ENCODE assay signal across 9 mouse cellular contexts in the genomic region with DNA sequence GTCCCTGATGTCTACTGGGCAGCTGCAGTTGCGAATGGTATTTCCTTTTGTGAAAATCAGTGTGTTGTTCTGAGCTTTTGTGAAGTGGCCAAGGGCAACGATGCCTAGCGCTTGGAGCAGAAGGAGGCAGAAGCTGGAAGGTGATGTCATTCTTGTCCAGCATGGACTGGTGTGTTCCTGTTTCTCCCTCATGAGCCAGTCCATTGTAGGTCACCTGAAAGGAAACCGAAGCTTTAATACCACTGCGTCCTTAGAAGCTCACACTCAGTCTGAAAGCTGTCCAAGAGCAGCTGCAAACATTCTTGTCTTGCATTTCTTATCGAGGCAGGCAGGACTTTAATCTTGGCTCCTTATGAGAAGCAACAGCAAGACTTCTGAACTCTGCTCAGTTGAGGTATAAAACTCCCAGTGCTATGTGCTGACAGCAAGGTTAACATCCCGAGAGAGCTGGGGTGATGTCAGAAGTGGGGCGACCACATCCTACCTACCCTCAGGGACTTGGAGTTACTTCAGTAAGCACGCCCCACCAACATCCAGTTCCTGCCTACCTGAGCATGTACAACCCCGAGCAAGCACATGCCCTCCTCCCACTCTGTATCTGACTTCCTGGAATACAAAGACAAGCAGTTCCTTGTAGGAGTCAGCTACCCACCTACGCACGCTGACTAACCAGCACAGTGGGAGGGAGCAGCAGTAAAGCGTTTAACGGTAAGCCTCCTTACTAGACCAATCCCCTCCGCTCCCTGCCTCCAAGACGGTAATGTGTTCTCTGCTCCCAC. TPM values are rescaled to one million over a fixed set of nuclear protein-coding genes. Genes with fewer than 3 reads are reported as not detected.
DNase-seq lines count a peak whose midpoint lies in the region; ATAC-seq and TF ChIP-seq lines count a peak whose summit lies in the region.
"Had no signal": no experiment of that assay in that cellular context is flagged by ENCODE, and none has a peak within 500 bp of the region (broad histone marks: within the 10 kb centered on the region; RNA-seq: fewer than 3 reads in every experiment).

No protein-coding gene starts in this region.

- H3K36me3 ChIP-seq in lung, embryonic 16.5 days (ENCODE audit: control insufficient read depth, insufficient read depth, low read length) = no peaks in the 10 kb centered on the region
- no peaks in the 10 kb centered on the region for H3K36me3 ChIP-seq in kidney, adult 2 months (ENCODE audit: control insufficient read depth, insufficient read depth, low read length)

- no peak overlapping the region for H3K4me2 ChIP-seq in lung, embryonic 16.5 days (ENCODE audit: low read depth, low read length)

- no peak overlapping the region for H3K9ac ChIP-seq in lung, embryonic 16.5 days (ENCODE audit: low read length)

- DNase-seq in lung, postnatal 4 days = no peak
- peak; percentile 76 for DNase-seq in c-Kit-positive CD71-positive TER-119-positive erythroid progenitor cells, embryonic 14.5 days (ENCODE audit: low spot score)
- peak; percentile 66 for DNase-seq in kidney, adult 2 months
- DNase-seq in gastrocnemius, adult 18-20 months (ENCODE audit: low spot score) = no peak
- DNase-seq in adrenal gland, adult 18-20 months (ENCODE audit: low spot score in 2 of 2) = no peak
- DNase-seq in cerebellum, adult 11-12 months = no peak

- TF ChIP-seq CTCF in kidney, adult 2 months (conservative IDR thresholded peaks at IDR 0.05; ENCODE audit: insufficient read depth, insufficient read length, low read depth, low read length) = no peak

- H3K4me3 ChIP-seq in lung, embryonic 16.5 days (ENCODE audit: low read length) = no peak overlapping the region
- H3K4me3 ChIP-seq in kidney, adult 2 months (ENCODE audit: insufficient read depth, low read depth, low read length) = no peak overlapping the region

- H3K27ac ChIP-seq in lung, embryonic 16.5 days (ENCODE audit: low read length) = no peak overlapping the region
- peak overlapping the region; percentile 50; the same call in 1 of the 2 replicates for H3K27ac ChIP-seq in kidney, adult 2 months (ENCODE audit: insufficient read depth, low read depth, low read length)

- H3K9me3 ChIP-seq in lung, embryonic 16.5 days (ENCODE audit: control insufficient read depth, low read length) = no peaks in the 10 kb centered on the region

- no peak for TF ChIP-seq POLR2A in kidney, adult 2 months (IDR thresholded peaks at IDR 0.05; ENCODE audit: low read depth, low read length)

- H3K27me3 ChIP-seq in lung, embryonic 16.5 days (ENCODE audit: control insufficient read depth, insufficient read depth, low read depth, low read length) = peaks cover 2% of the 10 kb centered on the region; the same call in 1 of the 2 replicates
- no peaks in the 10 kb centered on the region for H3K27me3 ChIP-seq in kidney, adult 2 months (replicated peaks; ENCODE audit: control insufficient read depth, insufficient read depth, low read length)

- ATAC-seq in lung, embryonic 16.5 days (ENCODE audit: low read depth) = peak; percentile 34; the same call in 1 of the 2 replicates
- peak; percentile 24; the same call in 1 of the 2 replicates for ATAC-seq in monocyte, adult 5-6 weeks (replicated peaks; ENCODE audit: insufficient number of reproducible peaks, low FRiP score, low TSS enrichment, poor library complexity, severe bottlenecking)

- 43% methylated on average over 16 of the region's 16 CpGs for WGBS in lung, embryonic 16.5 days
- WGBS in kidney, adult 2 months = 12% methylated on average over 16 of the region's 16 CpGs

- H3K4me1 ChIP-seq in lung, embryonic 16.5 days (replicated peaks; ENCODE audit: control insufficient read depth, insufficient read depth, low read length) = no peaks in the 10 kb centered on the region
- peaks cover 9% of the 10 kb centered on the region for H3K4me1 ChIP-seq in kidney, adult 2 months (ENCODE audit: control insufficient read depth, insufficient read depth, low read length)

RNA-seq across cellular contexts. Expression of a gene that starts 11.9 kb away (rescaled TPM):
- polyA plus RNA-seq in lung, embryonic 16.5 days (2015; fragmentation: Nextera tagmentation; extraction: Ambion mirVana) = 43.1 and 45.8 TPM in 2 replicates
- 13.3 and 13.6 TPM in 2 replicates for polyA plus RNA-seq in kidney, adult 2 months (2012; rRNA removed)
- total RNA-seq in monocyte, adult 5-6 weeks (2017) = 135 to 183 TPM (median 160 TPM) in 3 replicates
- total RNA-seq in gastrocnemius, adult 18-20 months (2021) = 1 to 10 TPM; 8.1 to 9.0 TPM
- 10 to 100 TPM; 46.7 to 72.0 TPM for total RNA-seq in adrenal gland, adult 18-20 months (2021)

RNA-seq across cellular contexts. Expression of a gene that starts 38.7 kb away (rescaled TPM):
- 0.13 and 0.19 TPM in 2 replicates for polyA plus RNA-seq in lung, embryonic 16.5 days (2015; fragmentation: Nextera tagmentation; extraction: Ambion mirVana)
- 0.14 and 0.42 TPM in 2 replicates for polyA plus RNA-seq in kidney, adult 2 months (2012; rRNA removed)
- 2.3 TPM in 1 of 3 replicates, not detected in the others for total RNA-seq in monocyte, adult 5-6 weeks (2017)
- total RNA-seq in gastrocnemius, adult 18-20 months (2021) = under 1 TPM; 0.24 to 0.62 TPM
- total RNA-seq in adrenal gland, adult 18-20 months (2021) = under 1 TPM; 0.20 to 0.35 TPM
- polyA plus RNA-seq: embryonic facial prominence, embryonic 11.5 days had no signal

RNA-seq across cellular contexts. Expression of a gene that starts 45.1 kb away (rescaled TPM):
- polyA plus RNA-seq in lung, embryonic 16.5 days (2015; fragmentation: Nextera tagmentation; extraction: Ambion mirVana) = 14.7 and 15.6 TPM in 2 replicates
- polyA plus RNA-seq in kidney, adult 2 months (2012; rRNA removed) = 20.4 and 24.8 TPM in 2 replicates
- total RNA-seq in monocyte, adult 5-6 weeks (2017) = 46.1 to 103 TPM (median 74.0 TPM) in 3 replicates
- total RNA-seq in gastrocnemius, adult 18-20 months (2021) = 10 to 100 TPM in 1 of 2 experiments, 1 to 10 TPM in 1; 7.7 to 14.0 TPM
- total RNA-seq in adrenal gland, adult 18-20 months (2021) = 10 to 100 TPM; 52.2 to 58.5 TPM

Comparison
In these comparisons a context has a peak if more than half of its experiments do, and no peak if none do; other contexts are left out.
1. DNase-seq: peak in c-Kit-positive CD71-positive TER-119-positive erythroid progenitor cells, embryonic 14.5 days (single experiment) and kidney, adult 2 months (single experiment); none in lung, postnatal 4 days (0 of 2), gastrocnemius, adult 18-20 months (single experiment), adrenal gland, adult 18-20 months (0 of 2) and cerebellum, adult 11-12 months (single experiment).
2. RNA of a gene that starts 11.9 kb away (total RNA-seq): 135 to 183 TPM in monocyte, adult 5-6 weeks and 46.7 to 72.0 TPM in adrenal gland, adult 18-20 months; 8.1 to 9.0 TPM in gastrocnemius, adult 18-20 months; every median in the first group is over 4 times any median in the second.